Mouse (Mus musculus): ENCODE measurements at regions not wholly inside any gene's neighbourhood (a gene's known extent, or its start where the extent isn't known, plus 50 kb on each side); places are given as distances from the start of the nearest gene placed in this dataset.
"Not testable (repeated sequence)": the region's sequence is repeated elsewhere in the genome, so short reads cannot be mapped to it uniquely, and the experiment has no call there.

DNA sequence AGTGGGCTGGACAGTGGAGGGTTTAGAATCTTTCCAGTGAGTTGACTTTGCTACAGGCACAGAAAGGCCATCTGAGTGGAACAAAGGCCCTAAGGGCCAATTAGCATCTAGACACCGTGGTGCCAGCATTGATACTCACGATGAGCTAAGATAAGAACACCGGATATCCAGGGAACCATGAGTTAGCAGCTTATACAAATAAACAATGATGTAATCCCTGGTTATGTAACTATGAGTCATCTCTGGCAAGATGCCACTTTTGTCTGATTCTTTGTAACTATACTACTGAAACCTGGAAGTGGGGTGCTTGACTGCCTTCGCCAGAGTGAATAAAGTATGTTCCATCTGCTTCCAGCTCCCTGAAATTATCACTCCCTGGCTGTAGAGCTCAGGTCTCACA is 147.3 kb upstream of the Trim24 start:
- peak overlapping the region; percentile 93 for H3K27ac ChIP-seq (replicated peaks; ENCODE audit: low read depth, low read length)
- no peak overlapping the region for H3K4me3 ChIP-seq (ENCODE audit: insufficient read depth, low read depth, low read length)
- 0 out of 2 replicates have a peak, but pooled peaks cover 2% of the 10 kb centered on the region for H3K4me1 ChIP-seq (ENCODE audit: control insufficient read depth, insufficient read depth, insufficient read length, low read length)

GRCm38 (mm10) chr6:37724240-37724639 is 146.4 kb upstream of the Trim24 start:
- Histone ChIP-seq H3K4me3 (ENCODE audit: insufficient read depth, low read depth, low read length) (no peak overlapping the region), H3K4me1 (ENCODE audit: control insufficient read depth, insufficient read depth, insufficient read length, low read length) (0 out of 2 replicates have a peak, but pooled peaks cover 2% of the 10 kb centered on the region), H3K27ac (replicated peaks; ENCODE audit: low read depth, low read length) (peak overlapping the region; percentile 93)

DNA sequence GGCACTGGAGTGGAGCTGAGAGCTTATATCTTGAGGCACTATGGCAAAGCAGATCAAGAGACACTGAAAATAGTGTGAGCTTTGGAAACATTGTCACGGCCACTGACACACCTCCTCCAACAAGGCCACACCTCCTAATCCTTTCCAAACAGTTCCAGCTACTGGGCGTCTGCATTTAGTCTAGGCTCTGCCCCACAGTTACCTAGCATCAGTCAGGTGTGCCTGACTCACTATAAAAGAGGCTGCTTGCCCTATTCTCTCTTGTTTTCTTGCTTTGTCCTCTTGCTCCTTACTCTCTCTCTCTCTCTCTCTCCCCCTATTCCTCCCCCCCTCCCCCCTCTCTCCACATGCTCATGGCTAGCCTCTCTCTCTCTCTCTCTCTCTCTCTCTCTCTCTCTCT is 142.0 kb upstream of the Trim24 start:
- peaks cover 4% of the 10 kb centered on the region; the same call in 1 of the 2 replicates for H3K4me1 ChIP-seq (ENCODE audit: control insufficient read depth, insufficient read depth, insufficient read length, low read length)
- H3K27ac ChIP-seq (replicated peaks; ENCODE audit: low read depth, low read length) = no peak overlapping the region
- no peak overlapping the region for H3K4me3 ChIP-seq (ENCODE audit: insufficient read depth, low read depth, low read length)

GRCm38 (mm10) chr6:37729165-37729564 is 141.4 kb upstream of the Trim24 start:
- Histone ChIP-seq H3K4me3 (ENCODE audit: insufficient read depth, low read depth, low read length) (no peak overlapping the region), H3K27ac (replicated peaks; ENCODE audit: low read depth, low read length) (no peak overlapping the region), H3K4me1 (ENCODE audit: control insufficient read depth, insufficient read depth, insufficient read length, low read length) (peaks cover 3% of the 10 kb centered on the region; the same call in 1 of the 2 replicates)

GRCm38 (mm10) chr6:37730500-37731239 is 139.9 kb upstream of the Trim24 start:
- Histone ChIP-seq H3K4me1 (ENCODE audit: control insufficient read depth, insufficient read depth, insufficient read length, low read length) (peaks cover 3% of the 10 kb centered on the region; the same call in 1 of the 2 replicates), H3K4me3 (ENCODE audit: insufficient read depth, low read depth, low read length) (no peak overlapping the region), H3K27ac (replicated peaks; ENCODE audit: low read depth, low read length) (peak overlapping the region; percentile 89)

GRCm38 (mm10) chr6:37732385-37732784 is 138.2 kb upstream of the Trim24 start:
- no peak overlapping the region for H3K4me3 ChIP-seq (ENCODE audit: insufficient read depth, low read depth, low read length)
- peaks cover 8% of the 10 kb centered on the region; the same call in 1 of the 2 replicates for H3K4me1 ChIP-seq (ENCODE audit: control insufficient read depth, insufficient read depth, insufficient read length, low read length)
- H3K27ac ChIP-seq (replicated peaks; ENCODE audit: low read depth, low read length) = peak overlapping the region; percentile 91

DNA sequence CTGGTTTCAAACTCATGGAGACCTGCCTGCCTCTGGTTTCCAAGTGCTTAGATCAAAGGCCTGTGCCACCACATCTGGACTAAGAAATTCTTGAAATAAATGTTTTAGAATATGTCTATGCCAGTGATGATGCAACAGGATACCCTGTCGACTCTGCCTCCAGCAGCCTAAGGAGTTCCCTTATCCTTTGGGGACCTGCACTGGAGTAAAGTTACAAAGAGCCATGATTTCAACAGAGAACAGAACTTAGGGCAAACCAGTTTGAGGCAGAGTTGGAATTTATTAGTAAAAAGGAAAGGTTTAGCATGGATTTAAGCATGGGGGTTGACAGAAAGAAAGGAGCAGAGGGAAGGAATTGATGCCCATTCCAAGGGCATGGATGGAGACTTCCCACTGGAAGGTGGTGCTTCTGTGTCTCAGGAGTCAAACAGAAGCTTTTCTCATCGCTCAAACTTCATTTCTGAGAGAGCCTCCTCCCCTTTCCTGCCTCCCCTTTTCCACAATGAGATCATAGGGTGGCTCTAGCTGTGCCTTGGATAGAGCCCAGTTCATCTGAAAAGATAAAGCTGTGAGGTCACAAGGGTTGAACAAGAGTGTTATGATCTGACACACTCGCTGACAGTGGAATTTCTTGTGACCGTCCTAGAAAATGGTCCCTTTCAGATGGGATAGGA is 135.2 kb upstream of the Trim24 start:
- Histone ChIP-seq H3K4me1 (ENCODE audit: control insufficient read depth, insufficient read depth, insufficient read length, low read length) (peaks cover 6% of the 10 kb centered on the region; the same call in 1 of the 2 replicates), H3K27ac (replicated peaks; ENCODE audit: low read depth, low read length) (peak overlapping the region; percentile 99), H3K4me3 (ENCODE audit: insufficient read depth, low read depth, low read length) (no peak overlapping the region)

DNA sequence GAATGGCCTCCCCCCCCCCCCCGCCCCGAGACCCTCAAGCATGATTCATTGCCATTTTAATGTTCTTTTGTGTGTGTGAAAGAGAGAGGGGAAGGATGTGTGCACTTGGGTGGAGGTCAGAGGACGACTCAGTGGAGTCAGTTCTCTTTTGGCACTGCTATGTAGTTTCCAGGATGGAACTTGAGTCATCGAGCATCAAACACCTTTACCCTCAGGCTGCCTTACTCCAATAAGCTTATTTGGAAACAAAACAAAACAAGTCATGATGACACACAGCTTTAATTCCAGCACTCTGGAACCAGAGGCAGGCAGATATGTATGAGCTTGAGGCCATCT is 134.7 kb upstream of the Trim24 start:
- peak overlapping the region; percentile 99 for H3K27ac ChIP-seq (replicated peaks; ENCODE audit: low read depth, low read length)
- H3K4me3 ChIP-seq (ENCODE audit: insufficient read depth, low read depth, low read length) = no peak overlapping the region
- peaks cover 6% of the 10 kb centered on the region; the same call in 1 of the 2 replicates for H3K4me1 ChIP-seq (ENCODE audit: control insufficient read depth, insufficient read depth, insufficient read length, low read length)

- H3K27ac ChIP-seq (replicated peaks; ENCODE audit: low read depth, low read length) = no peak overlapping the region
- peaks cover 2% of the 10 kb centered on the region; the same call in 1 of the 2 replicates for H3K4me1 ChIP-seq (ENCODE audit: control insufficient read depth, insufficient read depth, insufficient read length, low read length)
- H3K4me3 ChIP-seq (ENCODE audit: insufficient read depth, low read depth, low read length) = no peak overlapping the region
Observed at GRCm38 (mm10) chr6:37740982-37741889, 129.4 kb upstream of the Trim24 start.

DNA sequence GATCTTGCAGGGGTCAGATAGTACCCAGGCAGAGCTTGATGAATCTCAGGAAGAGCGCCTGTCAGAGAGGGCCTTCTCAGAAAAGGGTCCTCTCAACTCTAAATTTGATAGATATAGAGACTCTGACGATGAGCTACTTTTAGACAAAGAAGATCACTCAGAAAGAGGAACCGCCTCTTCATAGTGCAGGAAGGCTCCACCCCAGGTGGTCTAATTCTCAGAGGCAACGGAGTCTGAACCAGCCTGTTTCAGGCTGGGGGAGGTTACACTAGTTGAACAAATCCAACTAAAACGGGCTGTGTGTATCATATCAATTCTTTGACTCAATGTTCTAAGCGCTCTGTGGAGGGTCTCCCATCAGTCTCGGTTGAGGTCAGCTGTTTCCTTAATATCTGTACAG is 128.7 kb upstream of the Trim24 start:
- H3K4me1 ChIP-seq (ENCODE audit: control insufficient read depth, insufficient read depth, insufficient read length, low read length); H3K4me3 ChIP-seq (ENCODE audit: insufficient read depth, low read depth, low read length); H3K27ac ChIP-seq (replicated peaks; ENCODE audit: low read depth, low read length): not testable (repeated sequence)

DNA sequence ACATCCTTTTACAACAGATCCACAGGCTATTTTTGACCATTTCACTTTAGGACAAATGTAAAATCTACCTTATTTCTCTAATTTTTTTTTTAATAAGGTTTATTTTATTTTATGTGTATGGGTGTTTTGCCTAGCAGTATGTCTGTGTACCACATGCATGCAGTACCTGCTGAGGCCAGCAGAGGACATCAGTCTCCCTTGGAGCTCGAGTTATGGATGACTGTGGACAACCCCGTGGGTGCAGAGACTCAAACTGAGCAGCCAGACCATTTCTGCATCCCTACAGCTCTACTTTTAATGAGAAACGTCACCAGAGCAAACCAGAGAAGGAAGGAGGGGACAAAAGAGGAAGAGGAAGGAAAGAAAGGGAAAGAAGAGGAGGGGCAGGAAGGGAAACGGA is 125.9 kb upstream of the Trim24 start:
- no peak overlapping the region for H3K4me3 ChIP-seq (ENCODE audit: insufficient read depth, low read depth, low read length)
- H3K4me1 ChIP-seq (ENCODE audit: control insufficient read depth, insufficient read depth, insufficient read length, low read length) = no peaks in the 10 kb centered on the region
- no peak overlapping the region for H3K27ac ChIP-seq (replicated peaks; ENCODE audit: low read depth, low read length)

DNA sequence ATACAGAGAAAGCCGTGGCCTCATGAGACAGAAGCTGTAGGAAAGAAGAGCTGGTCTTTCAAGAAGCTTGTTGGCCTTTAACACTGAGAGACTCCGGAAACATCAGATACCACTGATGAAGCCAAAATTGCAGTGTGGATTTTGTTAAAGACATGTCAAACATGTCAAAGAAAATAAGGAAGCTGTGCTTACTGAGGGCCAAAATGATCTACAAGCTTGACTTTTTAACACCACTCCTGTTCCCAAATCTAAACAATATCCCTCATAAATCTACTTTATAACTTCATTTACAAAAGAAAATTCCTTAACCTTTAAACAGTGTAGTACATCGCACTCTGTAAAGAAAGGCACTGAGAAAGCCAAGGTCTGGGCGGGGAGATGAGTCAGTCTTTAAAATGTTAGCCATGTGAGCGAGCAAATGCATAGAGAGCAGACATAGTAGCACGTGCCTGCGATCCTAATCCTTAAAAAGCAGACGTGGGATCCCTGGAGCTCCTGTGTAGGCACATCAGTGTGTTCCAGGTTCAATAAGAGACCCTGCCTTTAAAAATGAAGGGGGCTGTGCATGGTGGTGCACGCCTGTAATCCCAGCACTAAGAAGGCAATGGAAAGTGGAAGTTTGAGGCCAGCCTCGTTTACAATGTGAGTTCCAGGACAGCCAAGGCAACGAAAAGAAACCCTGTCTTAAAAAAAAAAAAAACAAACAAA is 125.1 kb upstream of the Trim24 start:
- Histone ChIP-seq H3K27ac (replicated peaks; ENCODE audit: low read depth, low read length) (no peak overlapping the region), H3K4me3 (ENCODE audit: insufficient read depth, low read depth, low read length) (no peak overlapping the region), H3K4me1 (ENCODE audit: control insufficient read depth, insufficient read depth, insufficient read length, low read length) (no peaks in the 10 kb centered on the region)

DNA sequence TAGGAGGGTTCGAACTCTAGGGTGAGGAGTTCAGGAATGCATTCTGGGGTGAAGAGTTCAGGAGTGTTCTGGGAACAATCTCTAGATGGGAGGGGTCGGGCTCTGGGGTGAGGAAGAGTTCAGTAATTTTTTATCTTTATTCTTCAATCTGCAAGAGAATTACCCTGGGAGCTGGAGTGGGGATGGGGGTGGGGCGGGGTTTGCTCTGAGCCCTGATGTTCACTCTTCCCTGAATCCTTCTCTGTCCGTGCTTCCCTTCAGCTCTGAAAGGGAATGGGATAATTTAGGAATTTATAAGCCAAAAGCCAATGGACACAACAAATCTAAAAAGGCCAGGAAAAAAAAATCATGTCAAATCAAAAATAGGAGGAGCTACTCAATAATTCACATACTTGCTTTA is 122.8 kb upstream of the Trim24 start:
- not testable (repeated sequence) for H3K27ac ChIP-seq (replicated peaks; ENCODE audit: low read depth, low read length); H3K4me3 ChIP-seq (ENCODE audit: insufficient read depth, low read depth, low read length); H3K4me1 ChIP-seq (ENCODE audit: control insufficient read depth, insufficient read depth, insufficient read length, low read length)

DNA sequence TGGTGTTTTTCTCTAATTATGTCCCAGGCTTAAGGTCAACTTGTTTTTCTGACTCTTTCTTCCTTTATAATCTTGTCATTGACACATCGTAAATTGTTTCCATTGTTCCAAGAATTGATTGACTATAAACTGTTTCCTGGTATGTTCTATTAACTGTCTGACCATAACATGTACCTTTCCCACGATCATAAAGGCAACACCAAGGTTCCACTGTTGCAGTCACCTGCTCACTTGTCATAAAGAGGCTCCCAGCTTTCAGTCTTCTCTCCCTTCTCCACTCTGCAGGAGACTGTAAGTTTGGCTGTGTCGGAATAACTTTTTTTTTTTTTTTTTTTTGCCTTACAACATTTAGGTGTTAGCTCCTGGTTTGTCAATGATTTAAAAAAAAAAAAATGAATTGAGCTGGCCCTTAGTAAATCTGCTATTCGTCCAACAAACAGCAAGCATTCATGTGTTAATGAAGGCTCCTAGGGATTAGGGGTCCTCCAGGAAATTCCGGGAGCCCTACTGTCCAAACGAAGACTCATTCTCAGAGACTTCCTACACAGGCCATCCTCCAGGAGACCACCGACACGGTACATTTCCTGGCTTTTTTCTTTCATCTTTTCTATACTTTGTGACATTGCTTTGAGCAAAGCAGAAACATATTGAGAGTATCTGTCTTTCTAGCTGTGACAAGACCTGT is 122.2 kb upstream of the Trim24 start:
- Histone ChIP-seq H3K4me3 (ENCODE audit: insufficient read depth, low read depth, low read length) (no peak overlapping the region), H3K4me1 (ENCODE audit: control insufficient read depth, insufficient read depth, insufficient read length, low read length) (no peaks in the 10 kb centered on the region), H3K27ac (replicated peaks; ENCODE audit: low read depth, low read length) (no peak overlapping the region)
